Mouse (Mus musculus): ENCODE measurements at regions not wholly inside any gene's neighbourhood (a gene's known extent, or its start where the extent isn't known, plus 50 kb on each side); places are given as distances from the start of the nearest gene placed in this dataset.

- no peak overlapping the region for H3K9ac ChIP-seq
- 36% methylated on average over 3 of the region's 3 CpGs for WGBS
- H3K27ac ChIP-seq: no peak overlapping the region
- no peak overlapping the region for H3K4me2 ChIP-seq
- no peaks in the 10 kb centered on the region for H3K9me3 ChIP-seq (replicated peaks)
- ATAC-seq (replicated peaks; ENCODE audit: low FRiP score): no peak
- no peaks in the 10 kb centered on the region for H3K4me1 ChIP-seq
- no peak overlapping the region for H3K4me3 ChIP-seq (replicated peaks)
- H3K27me3 ChIP-seq: no peaks in the 10 kb centered on the region
- no peaks in the 10 kb centered on the region for H3K36me3 ChIP-seq
These were observed 63.8 kb upstream of the Dscam start for GRCm38 (mm10) chr16:97234321-97234720.

- no peaks in the 10 kb centered on the region for H3K9me3 ChIP-seq (replicated peaks)
- no peaks in the 10 kb centered on the region for H3K4me1 ChIP-seq
- H3K36me3 ChIP-seq: no peaks in the 10 kb centered on the region
- 79% methylated on average over 5 of the region's 5 CpGs for WGBS
- no peaks in the 10 kb centered on the region for H3K27me3 ChIP-seq
- no peak overlapping the region for H3K9ac ChIP-seq
- H3K4me2 ChIP-seq: no peak overlapping the region
- ATAC-seq (replicated peaks; ENCODE audit: low FRiP score): no peak
- no peak overlapping the region for H3K27ac ChIP-seq
- H3K4me3 ChIP-seq (replicated peaks): no peak overlapping the region
These were observed 69.1 kb upstream of the Dscam start for GRCm38 (mm10) chr16:97239626-97240025.

- no peak overlapping the region for H3K4me3 ChIP-seq (replicated peaks)
- no peak overlapping the region for H3K4me2 ChIP-seq
- no peaks in the 10 kb centered on the region for H3K27me3 ChIP-seq
- no peak overlapping the region for H3K27ac ChIP-seq
- no peak for ATAC-seq (replicated peaks; ENCODE audit: low FRiP score)
- no peaks in the 10 kb centered on the region for H3K9me3 ChIP-seq (replicated peaks)
- 76% methylated on average over 7 of the region's 7 CpGs for WGBS
- no peaks in the 10 kb centered on the region for H3K36me3 ChIP-seq
- H3K9ac ChIP-seq: no peak overlapping the region
- no peaks in the 10 kb centered on the region for H3K4me1 ChIP-seq
These were observed 69.5 kb upstream of the Dscam start for GRCm38 (mm10) chr16:97240085-97240484.

- no peak overlapping the region for H3K4me2 ChIP-seq
- H3K27me3 ChIP-seq: no peaks in the 10 kb centered on the region
- no peak overlapping the region for H3K4me3 ChIP-seq (replicated peaks)
- no peaks in the 10 kb centered on the region for H3K36me3 ChIP-seq
- no peak overlapping the region for H3K9ac ChIP-seq
- H3K4me1 ChIP-seq: no peaks in the 10 kb centered on the region
- H3K27ac ChIP-seq: no peak overlapping the region
- 74% methylated on average over 8 of the region's 8 CpGs for WGBS
- H3K9me3 ChIP-seq (replicated peaks): no peaks in the 10 kb centered on the region
- no peak for ATAC-seq (replicated peaks; ENCODE audit: low FRiP score)
These were observed 70.4 kb upstream of the Dscam start for GRCm38 (mm10) chr16:97240859-97241360.

GRCm38 (mm10) chr16:97241639-97242038 is 71.1 kb upstream of the Dscam start:
- no peak overlapping the region for H3K27ac ChIP-seq
- no peaks in the 10 kb centered on the region for H3K9me3 ChIP-seq (replicated peaks)
- no peaks in the 10 kb centered on the region for H3K36me3 ChIP-seq
- no peak overlapping the region for H3K9ac ChIP-seq
- no peaks in the 10 kb centered on the region for H3K27me3 ChIP-seq
- no peak for ATAC-seq (replicated peaks; ENCODE audit: low FRiP score)
- H3K4me3 ChIP-seq (replicated peaks): no peak overlapping the region
- H3K4me1 ChIP-seq: no peaks in the 10 kb centered on the region
- no peak overlapping the region for H3K4me2 ChIP-seq

GRCm38 (mm10) chr16:97250488-97250887 is 79.9 kb upstream of the Dscam start:
- no peaks in the 10 kb centered on the region for H3K27me3 ChIP-seq
- H3K9me3 ChIP-seq (replicated peaks): no peaks in the 10 kb centered on the region
- no peak for ATAC-seq (replicated peaks; ENCODE audit: low FRiP score)
- no peak overlapping the region for H3K4me2 ChIP-seq
- H3K4me3 ChIP-seq (replicated peaks): no peak overlapping the region
- WGBS: 68% methylated on average over 6 of the region's 6 CpGs
- no peaks in the 10 kb centered on the region for H3K4me1 ChIP-seq
- no peaks in the 10 kb centered on the region for H3K36me3 ChIP-seq
- no peak overlapping the region for H3K9ac ChIP-seq
- H3K27ac ChIP-seq: no peak overlapping the region

GRCm38 (mm10) chr16:97252551-97252950 is 82.0 kb upstream of the Dscam start:
- no peak for ATAC-seq (replicated peaks; ENCODE audit: low FRiP score)
- H3K4me1 ChIP-seq: no peaks in the 10 kb centered on the region
- H3K9me3 ChIP-seq (replicated peaks): no peaks in the 10 kb centered on the region
- H3K9ac ChIP-seq: no peak overlapping the region
- no peak overlapping the region for H3K4me3 ChIP-seq (replicated peaks)
- no peak overlapping the region for H3K27ac ChIP-seq
- no peaks in the 10 kb centered on the region for H3K27me3 ChIP-seq
- WGBS: 83% methylated on average over 1 of the region's 1 CpGs
- H3K36me3 ChIP-seq: no peaks in the 10 kb centered on the region
- H3K4me2 ChIP-seq: no peak overlapping the region

- 30% methylated on average over 2 of the region's 2 CpGs for WGBS
- no peaks in the 10 kb centered on the region for H3K36me3 ChIP-seq
- ATAC-seq (replicated peaks; ENCODE audit: low FRiP score): no peak
These were observed 82.6 kb upstream of the Dscam start for GRCm38 (mm10) chr16:97252997-97253635.

GRCm38 (mm10) chr16:97258821-97259220 is 88.3 kb upstream of the Dscam start:
- H3K27me3 ChIP-seq: no peaks in the 10 kb centered on the region
- WGBS: 84% methylated on average over 6 of the region's 6 CpGs
- no peak overlapping the region for H3K9ac ChIP-seq
- no peak for ATAC-seq (replicated peaks; ENCODE audit: low FRiP score)
- H3K27ac ChIP-seq: no peak overlapping the region
- H3K36me3 ChIP-seq: no peaks in the 10 kb centered on the region
- no peaks in the 10 kb centered on the region for H3K9me3 ChIP-seq (replicated peaks)
- no peak overlapping the region for H3K4me2 ChIP-seq
- no peaks in the 10 kb centered on the region for H3K4me1 ChIP-seq
- H3K4me3 ChIP-seq (replicated peaks): no peak overlapping the region

More at GRCm38 (mm10) chr16:97252997-97253635, 82.6 kb upstream of the Dscam start:
- no peaks in the 10 kb centered on the region for H3K9me3 ChIP-seq (replicated peaks)
- no peaks in the 10 kb centered on the region for H3K27me3 ChIP-seq
- H3K4me2 ChIP-seq: no peak overlapping the region
- no peak overlapping the region for H3K4me3 ChIP-seq (replicated peaks)
- no peaks in the 10 kb centered on the region for H3K4me1 ChIP-seq
- H3K9ac ChIP-seq: no peak overlapping the region
- H3K27ac ChIP-seq: no peak overlapping the region

- H3K27me3 ChIP-seq: no peaks in the 10 kb centered on the region
- H3K4me2 ChIP-seq: no peak overlapping the region
- WGBS: 35% methylated on average over 6 of the region's 6 CpGs
These were observed 92.9 kb upstream of the Dscam start for GRCm38 (mm10) chr16:97263451-97263850.

GRCm38 (mm10) chr16:97270417-97271133 is 86.0 kb upstream of the Bace2 start:
- no peak for ATAC-seq (replicated peaks; ENCODE audit: low FRiP score)

More at GRCm38 (mm10) chr16:97263451-97263850, 92.9 kb upstream of the Dscam start:
- Histone ChIP-seq H3K36me3 (no peaks in the 10 kb centered on the region), H3K9ac (no peak overlapping the region), H3K4me1 (no peaks in the 10 kb centered on the region), H3K9me3 (replicated peaks) (no peaks in the 10 kb centered on the region), H3K27ac (no peak overlapping the region), H3K4me3 (replicated peaks) (no peak overlapping the region)
- ATAC-seq (replicated peaks; ENCODE audit: low FRiP score): no peak

GRCm38 (mm10) chr16:97271264-97271663 is 85.3 kb upstream of the Bace2 start:
- H3K4me3 ChIP-seq (replicated peaks): no peak overlapping the region
- peaks cover 3% of the 10 kb centered on the region; the same call in 1 of the 2 replicates for H3K4me1 ChIP-seq
- H3K9me3 ChIP-seq (replicated peaks): no peaks in the 10 kb centered on the region
- no peak overlapping the region for H3K4me2 ChIP-seq
- 90% methylated on average over 8 of the region's 8 CpGs for WGBS
- no peaks in the 10 kb centered on the region for H3K27me3 ChIP-seq
- ATAC-seq (replicated peaks; ENCODE audit: low FRiP score): no peak
- H3K36me3 ChIP-seq: no peaks in the 10 kb centered on the region
- H3K27ac ChIP-seq: no peak overlapping the region
- H3K9ac ChIP-seq: no peak overlapping the region

More at GRCm38 (mm10) chr16:97270417-97271133, 86.0 kb upstream of the Bace2 start:
- Histone ChIP-seq H3K9ac (no peak overlapping the region), H3K4me2 (no peak overlapping the region), H3K27me3 (no peaks in the 10 kb centered on the region), H3K27ac (no peak overlapping the region), H3K4me3 (replicated peaks) (no peak overlapping the region), H3K4me1 (peaks cover 3% of the 10 kb centered on the region; the same call in 1 of the 2 replicates), H3K36me3 (no peaks in the 10 kb centered on the region), H3K9me3 (replicated peaks) (no peaks in the 10 kb centered on the region)
- 87% methylated on average over 7 of the region's 7 CpGs for WGBS
